Mouse (Mus musculus) liver, embryonic 14.5 days (tissue): ENCODE measurements around the gene Rimklb. TPM values are rescaled to one million over a fixed set of nuclear protein-coding genes. Genes with fewer than 3 reads are reported as not detected.
"Not testable (repeated sequence)": the region's sequence is repeated elsewhere in the genome, so short reads cannot be mapped to it uniquely, and the experiment has no call there.

Experiments used
- ATAC-seq: fragments of 200-750 bp; cut with Nextera tagmentation; 2 replicates; pipeline ENCODE4 v1.8.0; 2017; ENCODE audit warnings: moderate number of reproducible peaks, mild to moderate bottlenecking, moderate library complexity; ENCODE audit not compliant: insufficient read depth
- DNase-seq, 3 experiments: peaks; one replicate each; pipeline ENCODE4 v3.0.0-alpha.2; 2012 to 2013; ENCODE audit warnings: low read depth in 3 of 3, low spot score in 3 of 3
- H3K27ac ChIP-seq: fragments of 300-500 bp; sonication (generic); 2 replicates; pipeline ENCODE4 v1.5.1; 2014; ENCODE audit warnings: moderate library complexity, mild to moderate bottlenecking, control low read depth, inconsistent platforms
- H3K27me3 ChIP-seq: fragments of 300-500 bp; sonication (generic); 2 replicates; pipeline ENCODE4 v1.6.1; 2014; ENCODE audit warnings: mild to moderate bottlenecking, low read length, moderate library complexity; ENCODE audit not compliant: control insufficient read depth, insufficient read depth
- H3K36me3 ChIP-seq: fragments of 300-500 bp; sonication (generic); replicated peaks from 2 replicates; pipeline ENCODE4 v1.6.1; 2014; ENCODE audit warnings: low read depth; ENCODE audit not compliant: control insufficient read depth, insufficient read depth
- H3K4me1 ChIP-seq, 2 experiments: fragments of 200-500 bp in 1 of 2; fragments of 300-500 bp in 1 of 2; sonication (generic) in 1 of 2; replicated peaks; 2 replicates each; pipeline ENCODE4 v1.6.1; 2012 to 2014; ENCODE audit warnings: antibody characterized with exemption in 1 of 2, inconsistent platforms in 1 of 2, low read length in 1 of 2; ENCODE audit not compliant: control insufficient read depth in 2 of 2, insufficient read depth in 2 of 2
- H3K4me2 ChIP-seq: fragments of 300-500 bp; sonication (generic); 2 replicates; pipeline ENCODE4 v1.6.1; 2014; ENCODE audit warnings: low read depth, mild to moderate bottlenecking, control low read depth, moderate library complexity
- H3K4me3 ChIP-seq, 2 experiments: fragments of 200-500 bp in 1 of 2; fragments of 300-500 bp in 1 of 2; sonication (generic) in 1 of 2; 2 replicates each; pipeline ENCODE4 v1.5.1; 2012 to 2014; ENCODE audit warnings: low read depth in 2 of 2, low read length in 2 of 2, mild to moderate bottlenecking in 2 of 2, control low read depth in 1 of 2, inconsistent platforms in 1 of 2, moderate library complexity in 1 of 2; ENCODE audit not compliant: insufficient read depth in 1 of 2
- H3K9ac ChIP-seq: fragments of 300-500 bp; sonication (generic); replicated peaks from 2 replicates; pipeline ENCODE4 v1.6.1; 2014; ENCODE audit warnings: mild to moderate bottlenecking, control low read depth, moderate library complexity
- H3K9me3 ChIP-seq: fragments of 300-500 bp; sonication (generic); 2 replicates; pipeline ENCODE4 v1.6.1; 2016; ENCODE audit warnings: low read length, mixed read lengths; ENCODE audit not compliant: control insufficient read depth
- CTCF ChIP-seq: IDR thresholded peaks from 2 replicates; pipeline ENCODE4 v1.5.1; 2016; ENCODE audit warnings: antibody characterized with exemption, low read depth, control low read depth
- EP300 ChIP-seq: IDR thresholded peaks from 2 replicates; pipeline ENCODE4 v1.6.1; 2016; ENCODE audit warnings: antibody characterized with exemption, low read depth
- WGBS: fragments of 180-500 bp; shearing (Covaris S2); extraction: QIAGEN DNeasy Blood & Tissue Kit; methylation state at CpG from one replicate; pipeline ENCODE4 v1.1.7; 2014; ENCODE audit not compliant: insufficient replicate concordance; 5-methylcytosine and 5-hydroxymethylcytosine counted together
- polyA plus RNA-seq, 2 experiments: library from polyadenylated mRNA; depleted of rRNA in 1 of 2; stranded (reverse) in 1 of 2; unstranded in 1 of 2; fragments of >200 nt; fragmentation: Nextera tagmentation in 1 of 2; extraction: Ambion mirVana in 1 of 2; gene quantifications; 2 replicates each; pipeline versions ENCODE4 v1.2.1 to v1.2.3; 2012 to 2014

Gene Rimklb
- polyA plus RNA-seq (2012; rRNA removed) = 0.74 and 0.78 TPM in 2 replicates
- 0.53 and 1.1 TPM in 2 replicates for polyA plus RNA-seq (2014; fragmentation: Nextera tagmentation; extraction: Ambion mirVana)

- H3K9ac ChIP-seq = no peak within 1 kb of the TSS
- H3K9me3 ChIP-seq = no peaks in the 10 kb centered on the region
- no peak within 1 kb of the TSS for H3K4me2 ChIP-seq
- no peak for ATAC-seq
- 55% methylated on average over 5 of the region's 5 CpGs for WGBS
- no peak within 1 kb of the TSS for H3K27ac ChIP-seq
- H3K36me3 ChIP-seq = no peaks in the 10 kb centered on the region
- no peak within 1 kb of the TSS for H3K4me3 ChIP-seq
- no peak for DNase-seq
- peaks cover 30% of the 10 kb centered on the region for H3K27me3 ChIP-seq
- no peak for TF ChIP-seq CTCF
- TF ChIP-seq EP300 = no peak
- 0 out of 4 replicates have a peak, but pooled peaks cover 0 to 1% of the 10 kb centered on the region in 2 experiments for H3K4me1 ChIP-seq
These were observed at the start of gene Rimklb for GRCm38 (mm10) chr6:122498661-122499060. Rimklb (minus strand) TSS chr6:122498761.

- WGBS = 67% methylated on average over 10 of the region's 10 CpGs
- H3K9ac ChIP-seq = no peak overlapping the region
- no peak for ATAC-seq
- H3K4me1 ChIP-seq = no peaks in the 10 kb centered on the region
- H3K9me3 ChIP-seq = no peaks in the 10 kb centered on the region
- no peak for DNase-seq
- no peak for TF ChIP-seq EP300
- no peak for TF ChIP-seq CTCF
- no peak overlapping the region for H3K27ac ChIP-seq
- no peaks in the 10 kb centered on the region for H3K27me3 ChIP-seq
- H3K4me2 ChIP-seq = no peak overlapping the region
- no peak overlapping the region for H3K4me3 ChIP-seq
- H3K36me3 ChIP-seq = no peaks in the 10 kb centered on the region
These were observed 47.4 kb upstream of the Rimklb start for GRCm38 (mm10) chr6:122545948-122546347.

- Histone ChIP-seq H3K9me3 (no peaks in the 10 kb centered on the region), H3K9ac (no peak overlapping the region), H3K36me3 (no peaks in the 10 kb centered on the region), H3K27ac (no peak overlapping the region), H3K4me1 (no peaks in the 10 kb centered on the region), H3K4me3 (no peak overlapping the region), H3K27me3 (no peaks in the 10 kb centered on the region), H3K4me2 (no peak overlapping the region)
- ATAC-seq (no peak), DNase-seq (no peak)
- 52% methylated on average over 9 of the region's 9 CpGs for WGBS
- no peak for TF ChIP-seq CTCF
- no peak for TF ChIP-seq EP300
These were observed 46.8 kb upstream of the Rimklb start for GRCm38 (mm10) chr6:122545289-122545882.

- 68% methylated on average over 1 of the region's 1 CpGs for WGBS
These were observed 46.1 kb upstream of the Rimklb start for GRCm38 (mm10) chr6:122544672-122545071.

GRCm38 (mm10) chr6:122543574-122543973 lies 45.0 kb upstream of the Rimklb start:
- TF ChIP-seq EP300 (no peak), CTCF (no peak)
- H3K4me2 ChIP-seq = no peak overlapping the region
- H3K27ac ChIP-seq = no peak overlapping the region
- 63% methylated on average over 5 of the region's 5 CpGs for WGBS
- no peak overlapping the region for H3K9ac ChIP-seq
- H3K36me3 ChIP-seq = no peaks in the 10 kb centered on the region
- no peaks in the 10 kb centered on the region for H3K4me1 ChIP-seq
- H3K4me3 ChIP-seq = no peak overlapping the region
- no peaks in the 10 kb centered on the region for H3K27me3 ChIP-seq
- ATAC-seq (no peak), DNase-seq (no peak)
- no peaks in the 10 kb centered on the region for H3K9me3 ChIP-seq

More at GRCm38 (mm10) chr6:122544672-122545071, 46.1 kb upstream of the Rimklb start:
- DNase-seq (no peak), ATAC-seq (no peak)
- Histone ChIP-seq H3K4me3 (no peak overlapping the region), H3K4me1 (no peaks in the 10 kb centered on the region), H3K9ac (no peak overlapping the region), H3K27ac (no peak overlapping the region), H3K27me3 (no peaks in the 10 kb centered on the region), H3K36me3 (no peaks in the 10 kb centered on the region), H3K4me2 (no peak overlapping the region), H3K9me3 (no peaks in the 10 kb centered on the region)
- TF ChIP-seq CTCF (no peak), EP300 (no peak)

- not testable (repeated sequence) for ATAC-seq, H3K4me3 ChIP-seq, H3K27me3 ChIP-seq, H3K27ac ChIP-seq, DNase-seq, H3K9me3 ChIP-seq, H3K36me3 ChIP-seq, H3K9ac ChIP-seq, H3K4me2 ChIP-seq, H3K4me1 ChIP-seq
- WGBS = 53% methylated on average over 5 of the region's 5 CpGs
These were observed 43.9 kb upstream of the Rimklb start for GRCm38 (mm10) chr6:122542459-122542858.
